Mouse (Mus musculus): ENCODE results near the gene Gm3435.
"Not testable (repeated sequence)": the region's sequence is repeated elsewhere in the genome, so short reads cannot be mapped to it uniquely, and the experiment has no call there.

- TF ChIP-seq GATA1, TAL1 (IDR thresholded peaks at IDR 0.05; ENCODE audit: low read length): not testable (repeated sequence)
Measured at GRCm38 (mm10) chr17:15053183-15053828, 43.3 kb downstream of the Gm3435 start.

All from erythroblast, embryonic 14.5 days (primary cell).